ENCODE assay signal across 12 mouse cellular contexts in genomic region chr5:36120931-36121341, GRCm38 (mm10).
A peak's percentile ranks its signal among the peaks of the same experiment; 100 is the strongest.
DNase-seq lines count a peak whose midpoint lies in the region; ATAC-seq lines count a peak whose summit lies in the region.
"Had no signal": no experiment of that assay in that cellular context is flagged by ENCODE, and none has a peak within 500 bp of the region (broad histone marks: within the 10 kb centered on the region; RNA-seq: fewer than 3 reads in every experiment).

No protein-coding gene starts in this region.

- H3K4me2 ChIP-seq in heart, embryonic 11.5 days: no peak overlapping the region
- H3K4me2 ChIP-seq in lung, embryonic 16.5 days (ENCODE audit: low read depth, low read length): no peak overlapping the region
- H3K4me2 ChIP-seq: heart, embryonic 15.5 days; midbrain, embryonic 12.5 days had no signal

- no peak for ATAC-seq in heart, embryonic 11.5 days (replicated peaks; ENCODE audit: insufficient number of reproducible peaks, low FRiP score, low TSS enrichment)
- ATAC-seq in lung, embryonic 16.5 days (ENCODE audit: low read depth): peak; percentile 69

- no peak overlapping the region for H3K27ac ChIP-seq in heart, embryonic 11.5 days (ENCODE audit: low read depth, low read length)
- no peak overlapping the region for H3K27ac ChIP-seq in lung, embryonic 16.5 days (ENCODE audit: low read length)
- H3K27ac ChIP-seq: heart, embryonic 15.5 days; midbrain, embryonic 12.5 days had no signal

- H3K27me3 ChIP-seq in heart, embryonic 11.5 days (ENCODE audit: control insufficient read depth, insufficient read depth, low read length): no peaks in the 10 kb centered on the region; the same call in 1 of the 2 replicates
- H3K27me3 ChIP-seq in lung, embryonic 16.5 days (ENCODE audit: control insufficient read depth, insufficient read depth, low read depth, low read length): no peaks in the 10 kb centered on the region
- H3K27me3 ChIP-seq: heart, embryonic 15.5 days; midbrain, embryonic 12.5 days had no signal

- H3K9me3 ChIP-seq in heart, embryonic 11.5 days (replicated peaks; ENCODE audit: control insufficient read depth, low read length): no peaks in the 10 kb centered on the region
- H3K9me3 ChIP-seq in lung, embryonic 16.5 days (ENCODE audit: control insufficient read depth, low read length): no peaks in the 10 kb centered on the region
- H3K9me3 ChIP-seq: heart, embryonic 15.5 days; midbrain, embryonic 12.5 days had no signal

- no peaks in the 10 kb centered on the region for H3K36me3 ChIP-seq in heart, embryonic 11.5 days (ENCODE audit: control insufficient read depth, insufficient read depth, low read length)
- H3K36me3 ChIP-seq in lung, embryonic 16.5 days (ENCODE audit: control insufficient read depth, insufficient read depth, low read length): no peaks in the 10 kb centered on the region
- H3K36me3 ChIP-seq: heart, embryonic 15.5 days; midbrain, embryonic 12.5 days had no signal

- peak; percentile 40 for DNase-seq in heart, adult 8-10 months (ENCODE audit: low spot score)
- peak; percentile 78 for DNase-seq in embryo, embryonic 10.5 days (ENCODE audit: low spot score)
- peak; percentile 51 for DNase-seq in heart, postnatal 4 days
- DNase-seq in urinary bladder, postnatal 25 days (ENCODE audit: low spot score): no peak
- DNase-seq in frontal cortex, postnatal 10 days (ENCODE audit: low spot score in 2 of 2): no peak
- no peak for DNase-seq in liver
- DNase-seq: adrenal gland, adult 8-10 months; right cerebral cortex, adult 18-20 months had no signal

- WGBS in heart, embryonic 11.5 days (ENCODE audit: insufficient replicate concordance): 13% methylated on average over 3 of the region's 3 CpGs
- WGBS in lung, embryonic 16.5 days: 21% methylated on average over 3 of the region's 3 CpGs

- H3K4me3 ChIP-seq in heart, embryonic 11.5 days (ENCODE audit: low read depth, low read length): no peak overlapping the region
- H3K4me3 ChIP-seq in lung, embryonic 16.5 days (ENCODE audit: low read length): no peak overlapping the region
- H3K4me3 ChIP-seq: heart, embryonic 15.5 days; midbrain, embryonic 12.5 days had no signal

- H3K9ac ChIP-seq in heart, embryonic 11.5 days (ENCODE audit: low read depth, low read length): no peak overlapping the region
- no peak overlapping the region for H3K9ac ChIP-seq in lung, embryonic 16.5 days (ENCODE audit: low read length)
- H3K9ac ChIP-seq: heart, embryonic 15.5 days; midbrain, embryonic 12.5 days had no signal

- 0 out of 2 replicates have a peak, but pooled peaks cover 2% of the 10 kb centered on the region for H3K4me1 ChIP-seq in heart, embryonic 11.5 days (ENCODE audit: control insufficient read depth, insufficient read depth, low read length)
- peaks cover 13% of the 10 kb centered on the region; the same call in 1 of the 2 replicates for H3K4me1 ChIP-seq in lung, embryonic 16.5 days (replicated peaks; ENCODE audit: control insufficient read depth, insufficient read depth, low read length)

Comparison
In these comparisons a context has a peak if more than half of its experiments do, and no peak if none do; other contexts are left out.
1. DNase-seq: peak in heart, adult 8-10 months (single experiment), embryo, embryonic 10.5 days (single experiment) and heart, postnatal 4 days (single experiment); none in urinary bladder, postnatal 25 days (single experiment), frontal cortex, postnatal 10 days (0 of 2) and liver (single experiment).